Mouse (Mus musculus) cerebellum, adult 2 months (tissue): ENCODE measurements around the gene Ccdc137.

ENCODE experiments used
- CTCF ChIP-seq: fragments of 200-500 bp; IDR thresholded peaks from 2 replicates; pipeline ENCODE4 v1.5.1; 2011; ENCODE audit warnings: low read depth, mild to moderate bottlenecking, control low read depth, low read length, moderate library complexity, borderline replicate concordance; ENCODE audit not compliant: insufficient read depth
- POLR2A ChIP-seq: fragments of 200-500 bp; IDR thresholded peaks from 2 replicates; pipeline ENCODE4 v1.6.1; 2011; ENCODE audit warnings: low read length, control low read depth, borderline replicate concordance; ENCODE audit not compliant: insufficient read depth

- TF ChIP-seq CTCF (no peak), POLR2A (no peak)
Measured at GRCm38 (mm10) chr11:120444106-120444505, 13.8 kb upstream of the Ccdc137 start.
